Mouse (Mus musculus) ES-E14 (cell line): ENCODE results near the gene Raph1.

Experiments
- CHD2 ChIP-seq: IDR thresholded peaks from 2 replicates; pipeline ENCODE4 v1.6.1; 2014; ENCODE audit warnings: mild to moderate bottlenecking, low read depth, low read length, inconsistent platforms
- HCFC1 ChIP-seq: IDR thresholded peaks from 2 replicates; pipeline ENCODE4 v1.6.1; 2012; ENCODE audit warnings: low read length, inconsistent platforms, borderline replicate concordance; ENCODE audit not compliant: insufficient read depth
- MAFK ChIP-seq: IDR thresholded peaks from 2 replicates; pipeline ENCODE4 v1.6.1; 2014; ENCODE audit warnings: mild to moderate bottlenecking, low read depth, low read length, inconsistent platforms; ENCODE audit not compliant: insufficient read depth
- ZC3H11A ChIP-seq: IDR thresholded peaks from 2 replicates; pipeline ENCODE4 v1.6.1; 2012; ENCODE audit warnings: low read depth, mild to moderate bottlenecking, inconsistent platforms, low read length, borderline replicate concordance
- ZNF384 ChIP-seq: IDR thresholded peaks from 2 replicates; pipeline ENCODE4 v1.6.1; 2012; ENCODE audit warnings: low read depth, low read length, inconsistent platforms

DNA sequence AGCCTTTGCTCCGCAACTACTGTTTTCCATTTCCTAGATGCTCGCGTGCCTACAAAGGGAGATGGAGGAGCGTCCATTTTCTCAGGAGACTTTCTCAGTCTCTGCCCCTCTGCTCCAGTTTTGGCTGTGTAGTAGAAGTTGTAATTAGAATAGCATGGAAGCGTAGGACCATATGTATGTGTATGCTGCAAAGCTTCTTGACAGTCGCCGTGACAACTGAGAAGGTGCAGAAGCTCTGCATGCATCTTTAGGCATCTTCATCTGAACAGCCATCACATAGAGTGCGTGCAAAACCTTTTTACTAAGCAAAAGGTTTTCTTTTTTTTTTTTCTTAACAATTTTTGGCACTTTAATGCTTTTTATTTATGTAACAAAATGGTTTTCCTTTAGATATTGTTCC is 14.1 kb upstream of the Raph1 start:
- TF ChIP-seq CHD2 (no peak), ZC3H11A (no peak), ZNF384 (no peak), MAFK (no peak), HCFC1 (no peak)
